Mouse (Mus musculus) cerebellum, adult (tissue): ENCODE results near the gene Qrich2.
"Not testable (repeated sequence)": the region's sequence is repeated elsewhere in the genome, so short reads cannot be mapped to it uniquely, and the experiment has no call there.

Source experiments
- ATAC-seq: cut with Nextera tagmentation; 2 replicates; pipeline ENCODE4 v1.9.2; 2017; ENCODE audit warnings: mild to moderate bottlenecking, moderate library complexity, mixed read lengths; ENCODE audit not compliant: insufficient number of reproducible peaks, low FRiP score, low TSS enrichment

Gene Qrich2

DNA sequence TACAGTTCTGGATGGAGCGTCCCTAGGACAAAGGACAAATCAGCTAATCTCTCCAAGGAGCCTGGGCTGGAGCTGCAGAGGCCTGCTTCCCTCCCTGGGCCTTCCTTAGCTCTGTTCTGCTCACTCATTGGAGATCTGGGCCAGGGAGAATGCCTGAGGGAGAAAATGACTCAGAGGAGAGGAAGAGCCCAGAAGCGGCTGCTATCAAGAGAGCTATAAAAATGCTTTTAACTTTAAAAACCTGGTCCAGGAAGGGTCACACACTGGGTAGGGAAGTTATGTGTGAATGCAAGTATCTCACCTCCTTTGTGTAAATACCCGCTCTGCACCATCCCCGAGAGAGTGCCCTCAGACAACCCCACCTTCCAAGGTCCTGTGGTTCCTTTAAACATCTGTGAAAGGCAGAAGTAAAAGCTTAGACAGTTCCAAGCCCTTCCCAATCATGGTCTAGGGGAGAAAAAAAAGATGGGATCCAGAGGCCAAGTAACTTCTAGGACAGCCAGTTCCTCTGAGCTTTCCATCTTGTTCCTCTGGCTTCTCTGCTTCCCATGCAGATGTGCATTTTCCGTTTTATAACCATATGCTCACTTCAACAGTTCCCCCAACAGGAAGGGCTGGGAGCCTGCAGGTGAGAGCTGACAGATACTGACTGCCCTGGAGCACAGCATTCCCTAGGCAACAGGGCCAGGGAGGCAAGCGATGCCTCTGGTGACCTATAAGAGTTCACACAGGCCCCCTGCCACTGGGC is 49.7 kb downstream of the Qrich2 start:
- ATAC-seq: no peak

DNA sequence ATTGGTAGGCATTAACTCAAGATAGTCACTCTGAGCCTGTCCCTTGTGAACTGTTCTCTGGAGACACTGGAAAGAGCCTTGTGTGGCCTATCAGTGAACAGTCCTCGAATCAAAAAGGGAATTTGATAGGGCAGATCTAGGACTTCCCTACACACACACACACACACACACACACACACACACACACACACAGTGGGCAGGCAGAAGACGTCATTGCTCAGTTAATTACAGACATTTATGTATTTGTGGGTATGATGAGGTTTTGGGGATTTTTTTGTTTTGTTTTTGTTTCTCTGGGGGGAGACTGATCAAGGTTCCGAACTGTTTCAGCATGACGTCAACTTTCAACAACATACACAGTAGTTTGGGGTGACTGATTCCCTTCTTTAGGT is 52.4 kb downstream of the Qrich2 start:
- no peak for ATAC-seq

DNA sequence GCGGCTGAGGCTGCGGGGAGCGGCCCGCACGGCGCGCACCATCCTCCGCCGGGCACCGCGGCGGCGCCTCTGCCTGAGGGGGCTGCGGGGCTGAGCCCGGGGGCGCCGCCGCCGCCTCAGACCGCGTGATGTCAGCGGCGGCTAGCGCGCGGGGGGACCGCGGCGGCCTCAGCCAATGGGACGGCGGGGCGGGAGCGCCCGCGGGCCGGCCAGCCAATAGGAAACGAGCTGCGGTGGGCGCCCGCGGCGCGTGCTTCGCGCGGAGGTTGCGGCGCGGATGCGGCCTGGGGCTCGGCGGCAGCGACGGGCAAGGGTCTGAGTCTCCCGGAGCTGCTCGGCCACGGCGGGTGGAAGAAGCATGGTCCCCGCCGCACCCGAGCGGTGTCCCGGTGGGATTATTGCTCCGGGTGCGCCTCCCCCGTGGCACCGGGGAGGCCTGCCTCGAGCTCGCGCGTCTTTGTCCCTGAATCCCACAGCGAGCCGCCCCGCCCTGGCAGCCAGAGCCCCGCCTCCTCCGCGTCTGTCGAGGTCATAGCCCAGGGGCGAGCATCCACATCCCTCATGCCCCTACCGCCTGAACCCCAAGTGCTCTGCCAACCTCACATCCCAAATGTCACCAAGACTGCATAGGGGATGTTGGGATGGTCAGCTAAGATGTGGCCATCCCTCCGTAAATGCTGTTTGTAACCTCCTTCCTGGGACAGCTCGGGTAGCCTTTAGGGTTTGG is 53.0 kb downstream of the Qrich2 start, which contains the start of gene Rnf157:
Gene Rnf157, minus strand, starts transcription at position 129 of the 727 bp plus-strand sequence.
- ATAC-seq: peak; percentile 88

DNA sequence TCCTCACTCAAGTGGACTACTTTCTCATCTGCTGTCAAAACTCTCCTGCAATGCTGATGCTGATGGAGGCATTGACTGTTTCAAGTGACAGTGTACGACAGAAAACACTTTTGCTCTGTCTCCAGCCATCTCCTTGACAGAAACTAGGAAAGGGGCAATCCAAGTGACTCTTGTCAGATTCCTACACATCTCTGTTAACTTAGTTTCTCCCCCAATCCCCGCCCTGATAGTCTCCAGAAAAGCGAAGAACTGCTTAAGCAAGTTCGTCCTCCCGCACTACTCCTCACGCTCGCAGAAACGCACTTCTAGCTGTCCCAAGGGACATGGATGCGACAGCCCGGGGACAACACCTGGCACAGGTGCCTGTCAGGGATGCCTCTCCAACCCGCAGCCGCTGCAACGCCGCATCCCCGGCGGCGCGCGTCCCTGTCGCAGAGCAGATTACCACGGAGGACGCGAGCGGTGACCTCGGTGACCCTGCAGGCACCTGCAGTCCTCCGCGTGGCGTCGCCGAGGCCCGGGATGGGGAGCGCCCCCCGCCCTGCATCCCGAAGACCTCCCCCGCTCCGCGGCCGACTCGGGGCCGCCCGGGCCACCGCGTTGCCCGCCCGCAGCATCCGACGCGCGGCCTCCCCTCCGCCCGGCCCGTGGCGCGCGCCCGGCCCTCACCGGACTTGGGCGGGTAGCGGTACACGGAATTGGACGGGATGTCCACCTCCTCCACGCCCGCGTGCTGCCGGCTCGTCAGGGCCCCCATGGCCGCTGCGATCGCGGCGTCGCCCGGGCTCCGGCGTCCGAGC is 53.8 kb downstream of the Qrich2 start:
- peak; percentile 28; the same call in 1 of the 2 replicates for ATAC-seq

DNA sequence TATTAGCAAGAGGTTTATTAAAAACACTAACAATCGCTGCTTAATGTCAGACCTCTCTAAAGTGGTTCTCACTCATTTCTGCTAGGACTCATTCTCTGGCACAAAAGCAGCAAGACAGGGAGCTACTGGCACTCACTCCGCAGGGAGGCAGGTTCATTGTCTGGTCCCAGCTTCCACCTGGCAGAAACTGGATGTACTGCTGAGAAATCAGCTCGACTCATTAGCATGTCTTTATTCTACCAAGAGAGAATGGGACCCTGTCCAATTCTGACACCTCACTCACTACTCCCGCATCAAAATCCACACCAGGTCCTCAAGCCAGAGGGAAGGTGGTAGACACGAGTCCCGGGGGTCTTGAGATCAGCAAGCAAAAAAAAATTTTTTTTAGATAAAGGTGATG is 54.5 kb downstream of the Qrich2 start:
- ATAC-seq: no peak

DNA sequence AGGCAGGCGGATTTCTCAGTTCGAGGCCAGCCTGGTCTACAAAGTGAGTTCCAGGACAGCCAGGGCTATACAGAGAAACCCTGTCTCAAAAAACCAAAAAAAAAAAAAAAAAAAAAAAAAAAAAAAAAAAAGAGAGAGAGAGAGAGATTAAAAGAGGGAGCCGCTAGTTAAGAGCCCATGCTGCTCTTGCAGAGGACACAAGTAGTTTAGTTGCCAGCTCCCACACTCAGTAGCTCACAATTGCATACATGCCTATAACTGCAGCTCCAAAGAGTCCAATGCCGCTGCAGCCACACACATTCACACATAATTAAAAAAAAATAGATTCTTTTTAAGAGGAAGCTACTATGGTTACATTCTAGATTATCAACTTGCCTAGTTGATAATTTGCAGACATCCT is 55.6 kb downstream of the Qrich2 start:
- not testable (repeated sequence) for ATAC-seq

DNA sequence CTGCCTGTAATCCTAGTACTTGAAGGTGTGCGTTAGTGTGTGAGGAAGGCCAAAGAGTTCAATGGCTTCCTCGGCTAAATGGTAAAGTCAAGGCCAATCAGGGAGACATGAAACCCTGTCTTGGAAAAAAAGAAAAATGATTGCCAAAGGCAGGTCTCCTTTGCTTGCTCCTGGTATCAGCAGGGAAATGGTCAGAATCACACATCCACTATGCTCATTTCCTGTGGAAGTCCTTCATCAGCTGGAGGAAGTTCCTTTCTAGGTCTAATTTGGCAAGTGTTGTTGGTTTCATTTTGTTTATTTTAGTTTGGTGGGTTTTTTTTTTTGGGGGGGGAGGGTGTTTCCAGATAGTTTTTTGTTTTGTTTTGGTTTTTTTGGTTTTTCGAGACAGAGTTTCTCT is 57.0 kb downstream of the Qrich2 start:
- no peak for ATAC-seq

DNA sequence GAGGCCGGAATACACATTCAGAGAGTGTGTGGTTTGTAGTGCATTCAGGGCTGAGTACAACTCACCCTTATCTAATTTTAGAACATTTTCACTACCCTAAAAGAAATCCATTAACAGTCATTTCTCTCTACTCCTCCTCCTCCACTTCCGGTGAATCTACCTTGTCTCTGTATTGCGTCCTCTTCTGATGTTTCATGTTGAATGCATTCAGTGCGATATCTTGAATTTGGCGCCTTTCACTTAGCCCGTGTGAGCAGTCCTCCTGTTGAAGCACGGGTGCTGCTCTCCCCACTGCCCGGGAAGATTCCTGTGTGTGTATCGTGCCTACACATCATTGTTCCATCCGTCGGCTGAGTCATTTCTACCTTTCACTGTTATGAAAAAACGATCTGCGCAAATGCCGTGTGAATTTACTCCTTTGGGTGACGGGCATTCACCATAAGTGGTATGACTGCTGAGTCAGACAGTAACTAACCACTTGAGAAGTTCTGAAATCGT is 59.8 kb downstream of the Qrich2 start:
- ATAC-seq: no peak

DNA sequence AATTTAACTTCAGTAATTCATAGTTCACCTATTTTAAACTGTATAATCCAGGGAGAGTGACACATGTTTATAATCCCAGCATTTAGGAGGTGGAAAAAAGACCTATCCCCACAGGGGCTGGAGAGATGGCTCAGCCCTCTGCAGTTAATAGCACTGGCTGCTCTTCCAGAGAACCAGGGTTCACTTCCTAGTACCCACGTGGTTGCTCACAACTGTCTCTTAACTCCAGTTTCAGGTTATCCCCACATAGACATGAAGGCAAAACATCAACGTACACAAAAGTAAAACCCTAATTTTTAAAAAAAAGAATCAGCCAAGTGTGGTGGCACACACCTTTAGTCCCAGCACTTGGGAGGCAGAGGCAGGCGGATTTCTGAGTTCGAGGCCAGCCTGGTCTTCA is 60.4 kb downstream of the Qrich2 start:
- no peak for ATAC-seq

DNA sequence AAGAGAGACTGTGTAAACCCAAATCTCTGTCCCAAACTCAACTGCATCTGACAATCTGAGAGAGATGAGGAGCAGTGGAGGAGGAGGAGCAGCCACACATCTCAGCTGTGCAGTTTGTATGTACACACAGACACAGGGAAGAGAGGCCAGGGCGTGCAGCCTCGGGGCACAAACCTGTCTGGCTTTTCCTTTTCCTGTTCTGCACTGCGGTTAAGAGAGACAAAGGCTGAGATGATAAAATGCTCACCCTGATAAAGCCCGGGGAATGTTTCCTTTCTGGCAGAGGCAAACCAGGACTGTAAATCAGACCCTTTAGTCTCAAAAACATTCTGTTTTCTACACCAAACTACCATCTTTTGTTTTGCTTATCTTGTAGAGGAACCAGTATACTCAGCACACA is 65.5 kb downstream of the Qrich2 start:
- no peak for ATAC-seq

DNA sequence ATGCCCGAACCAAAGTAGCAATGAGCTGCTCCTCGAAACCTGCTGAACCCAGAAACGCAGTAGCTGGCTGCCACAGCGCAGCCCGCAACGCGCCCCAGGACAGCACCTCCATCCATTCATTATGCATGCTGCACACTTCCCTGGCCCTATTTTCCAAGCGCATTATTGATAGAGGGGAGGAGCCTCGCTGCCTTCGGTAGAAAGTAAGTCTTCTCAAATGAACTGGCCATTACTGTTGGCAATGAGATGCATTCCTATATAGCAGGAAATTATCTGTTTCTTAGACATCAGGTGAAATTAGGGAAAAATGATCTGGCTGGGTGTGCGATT is 67.7 kb downstream of the Qrich2 start:
- ATAC-seq: no peak

DNA sequence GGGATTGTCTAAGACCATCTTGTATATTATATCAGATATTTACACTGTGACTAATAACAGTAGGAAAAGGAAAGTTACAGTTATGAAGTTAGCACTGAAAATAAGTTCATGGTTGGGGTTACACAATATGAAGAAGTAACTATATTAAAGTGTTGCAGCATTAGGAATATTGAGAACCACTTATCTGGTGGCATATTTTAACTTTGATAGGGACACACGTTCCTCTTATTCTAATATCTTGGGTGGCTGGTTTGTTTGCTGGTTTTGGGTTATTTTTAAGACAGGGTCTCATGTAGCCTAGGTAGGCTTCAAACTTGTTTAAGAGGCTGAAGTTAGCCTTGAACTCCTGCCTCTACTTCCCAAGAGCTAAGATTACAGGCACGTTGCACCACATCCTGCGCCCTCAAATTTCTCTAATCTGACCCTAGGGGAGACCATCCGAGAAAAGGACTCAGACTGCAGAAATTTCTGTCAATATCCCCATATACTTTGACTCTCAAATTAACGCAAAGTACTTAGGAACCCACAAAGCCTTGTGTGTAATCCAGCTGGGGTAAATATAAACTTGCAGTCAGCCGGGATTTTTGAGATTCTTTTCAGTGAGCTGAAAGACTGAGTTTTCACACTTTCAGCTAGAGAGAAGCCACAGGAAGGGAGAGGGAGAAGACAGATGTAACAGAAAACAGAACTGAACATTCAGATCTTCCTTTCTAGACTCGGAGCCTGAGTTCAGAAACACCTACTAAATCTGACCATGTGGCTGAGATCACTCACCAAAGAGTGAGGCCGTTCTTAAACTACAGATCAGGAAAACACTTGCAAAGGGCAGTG is 68.3 kb downstream of the Qrich2 start:
- ATAC-seq: no peak

DNA sequence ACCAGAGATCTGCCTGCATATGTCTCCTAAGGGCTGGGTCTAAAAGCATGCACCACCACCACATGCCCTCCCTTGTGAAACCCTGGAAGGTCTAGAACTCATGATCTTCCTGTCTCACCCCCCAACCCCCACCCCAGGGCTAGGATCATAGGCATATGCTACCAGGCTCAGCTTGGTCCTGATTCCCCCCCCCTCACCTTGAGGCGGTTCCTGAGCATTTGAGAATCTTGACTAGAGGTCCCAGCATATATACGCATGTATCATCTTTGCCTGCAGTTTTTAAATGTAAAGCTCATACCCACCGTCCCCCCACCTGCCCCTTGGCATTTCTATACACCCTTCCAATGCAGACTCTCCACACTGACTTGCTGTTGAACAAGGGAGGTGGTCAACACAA is 69.1 kb downstream of the Qrich2 start:
- no peak for ATAC-seq

DNA sequence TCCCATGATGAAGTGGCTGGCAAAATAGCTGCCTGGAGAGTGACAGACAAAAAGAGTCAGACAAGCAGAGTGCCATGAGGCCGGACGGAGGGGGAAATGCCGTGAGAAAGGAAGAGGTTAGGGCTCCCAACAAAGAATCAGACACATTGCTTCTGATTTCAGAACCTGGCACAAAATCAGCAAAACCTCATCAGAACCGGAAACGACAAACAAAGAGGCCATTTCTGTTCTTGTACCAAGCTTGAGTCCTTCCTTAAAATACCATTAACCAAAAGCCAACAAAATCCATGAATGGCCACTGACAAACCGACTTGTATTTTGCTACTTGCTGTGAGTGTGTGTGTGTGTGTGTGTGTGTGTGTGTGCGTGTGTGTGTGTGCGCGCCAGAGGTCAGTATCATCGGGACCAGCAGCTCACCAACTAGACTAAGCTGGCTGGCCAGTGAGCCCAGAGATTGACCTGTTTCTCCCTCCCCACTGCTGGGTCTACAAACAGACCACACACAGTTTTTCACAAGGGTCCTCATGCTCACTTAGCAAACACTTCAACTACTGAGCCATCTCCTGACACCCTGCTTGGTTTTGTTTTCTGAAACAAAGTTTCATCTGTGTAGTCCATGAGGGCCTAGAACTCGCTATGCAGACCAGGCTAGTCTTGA is 69.6 kb downstream of the Qrich2 start:
- ATAC-seq: no peak

DNA sequence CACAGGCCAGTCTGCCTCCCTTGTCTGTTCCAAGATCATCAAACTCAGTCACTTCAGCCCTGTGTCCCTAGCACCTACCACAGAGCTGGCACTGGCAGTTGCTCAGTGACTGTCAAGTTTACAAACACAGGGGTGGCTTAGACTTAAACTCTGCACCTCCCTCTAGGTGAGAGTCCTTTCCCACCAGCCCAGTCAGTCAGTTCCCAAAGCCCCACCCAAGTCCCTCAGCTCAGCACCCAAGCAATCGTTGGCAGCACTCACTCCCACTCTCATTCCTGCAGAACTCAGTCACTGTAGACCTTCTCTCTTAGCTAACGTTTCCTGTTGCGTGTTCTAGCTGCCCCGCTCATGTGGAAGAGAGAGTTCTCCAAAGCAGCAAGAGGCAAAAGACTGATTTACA is 71.3 kb downstream of the Qrich2 start:
- no peak for ATAC-seq
